Mouse (Mus musculus) testis, adult 2 months (tissue): ENCODE measurements around the gene Jakmip3. TPM values are rescaled to one million over a fixed set of nuclear protein-coding genes. Genes with fewer than 3 reads are reported as not detected.

Experiments used
- H3K27ac ChIP-seq: fragments of 200-500 bp; 2 replicates; pipeline ENCODE4 v1.5.1; 2012; ENCODE audit warnings: low read depth, low read length; ENCODE audit not compliant: control insufficient read depth, insufficient read depth
- H3K27me3 ChIP-seq: fragments of 200-500 bp; 2 replicates; pipeline ENCODE4 v1.6.1; 2012; ENCODE audit warnings: mild to moderate bottlenecking, low read length, moderate library complexity; ENCODE audit not compliant: control insufficient read depth, insufficient read depth
- H3K36me3 ChIP-seq: fragments of 200-500 bp; 2 replicates; pipeline ENCODE4 v1.6.1; 2012; ENCODE audit warnings: mild to moderate bottlenecking, low read length; ENCODE audit not compliant: control insufficient read depth, insufficient read depth
- H3K4me1 ChIP-seq: fragments of 200-500 bp; 2 replicates; pipeline ENCODE4 v1.6.1; 2012; ENCODE audit warnings: low read length; ENCODE audit not compliant: control insufficient read depth, insufficient read depth
- H3K4me3 ChIP-seq: fragments of 200-500 bp; 2 replicates; pipeline ENCODE4 v1.5.1; 2012; ENCODE audit warnings: low read depth, mild to moderate bottlenecking, low read length, moderate library complexity, mixed read lengths; ENCODE audit not compliant: control insufficient read depth
- CTCF ChIP-seq: fragments of 200-500 bp; IDR thresholded peaks from 2 replicates; pipeline ENCODE4 v1.5.1; 2012; ENCODE audit warnings: low read depth, mild to moderate bottlenecking, inconsistent platforms, low read length, moderate library complexity; ENCODE audit not compliant: control insufficient read depth, insufficient read depth, insufficient replicate concordance
- POLR2A ChIP-seq: fragments of 200-500 bp; IDR thresholded peaks from 2 replicates; pipeline ENCODE4 v1.6.1; 2012; ENCODE audit warnings: low read depth, mild to moderate bottlenecking, inconsistent platforms, low read length, moderate library complexity; ENCODE audit not compliant: control insufficient read depth
- polyA plus RNA-seq: library from polyadenylated mRNA; depleted of rRNA; stranded (reverse); fragments of >200 nt; gene quantifications from 2 replicates; pipeline ENCODE4 v1.2.3, GENCODE M21; 2012; rRNA removed

The Jakmip3 gene
- 3.3 and 3.6 TPM in 2 replicates for polyA plus RNA-seq

GRCm38 (mm10) chr7:138940612-138941461 lies at the start of gene Jakmip3:
TSS of gene Jakmip3 (plus strand) at chr7:138940730.
- Histone ChIP-seq H3K27me3 (no peaks in the 10 kb centered on the region), H3K36me3 (no peaks in the 10 kb centered on the region), H3K4me3 (peak within 1 kb of the TSS; percentile 46), H3K4me1 (peaks cover 13% of the 10 kb centered on the region), H3K27ac (no peak within 1 kb of the TSS)
- TF ChIP-seq CTCF (no peak), POLR2A (no peak)

GRCm38 (mm10) chr7:138898122-138898521 lies 42.4 kb upstream of the Jakmip3 start:
- Histone ChIP-seq H3K27me3 (no peaks in the 10 kb centered on the region), H3K4me3 (no peak overlapping the region), H3K36me3 (no peaks in the 10 kb centered on the region), H3K4me1 (no peaks in the 10 kb centered on the region), H3K27ac (no peak overlapping the region)
- no peak for TF ChIP-seq CTCF
- TF ChIP-seq POLR2A, result no peak

GRCm38 (mm10) chr7:138898743-138899142 lies 41.8 kb upstream of the Jakmip3 start:
- Histone ChIP-seq H3K36me3 (no peaks in the 10 kb centered on the region), H3K27me3 (no peaks in the 10 kb centered on the region), H3K27ac (no peak overlapping the region), H3K4me1 (no peaks in the 10 kb centered on the region), H3K4me3 (no peak overlapping the region)
- TF ChIP-seq POLR2A, result no peak
- TF ChIP-seq CTCF, result no peak

GRCm38 (mm10) chr7:138903886-138904435 lies 36.6 kb upstream of the Jakmip3 start:
- H3K27me3 ChIP-seq, result no peaks in the 10 kb centered on the region
- H3K27ac ChIP-seq, result no peak overlapping the region
- no peak overlapping the region for H3K4me3 ChIP-seq
- TF ChIP-seq CTCF, result no peak
- TF ChIP-seq POLR2A, result no peak
- no peaks in the 10 kb centered on the region for H3K36me3 ChIP-seq
- peaks cover 5% of the 10 kb centered on the region for H3K4me1 ChIP-seq

- Histone ChIP-seq H3K4me1 (peaks cover 13% of the 10 kb centered on the region), H3K27me3 (no peaks in the 10 kb centered on the region), H3K27ac (no peak overlapping the region), H3K36me3 (no peaks in the 10 kb centered on the region), H3K4me3 (no peak overlapping the region)
- TF ChIP-seq CTCF (no peak), POLR2A (no peak)
Measured at GRCm38 (mm10) chr7:138906441-138906840, 34.1 kb upstream of the Jakmip3 start.

- no peak overlapping the region for H3K27ac ChIP-seq
- H3K36me3 ChIP-seq, result no peaks in the 10 kb centered on the region
- no peaks in the 10 kb centered on the region for H3K27me3 ChIP-seq
- H3K4me3 ChIP-seq, result no peak overlapping the region
- TF ChIP-seq POLR2A (no peak), CTCF (no peak)
- peaks cover 13% of the 10 kb centered on the region for H3K4me1 ChIP-seq
Measured at GRCm38 (mm10) chr7:138907043-138907442, 33.5 kb upstream of the Jakmip3 start.

- TF ChIP-seq CTCF (no peak), POLR2A (no peak)
- H3K27ac ChIP-seq, result no peak overlapping the region; the same call in 1 of the 2 replicates
Measured at GRCm38 (mm10) chr7:138907976-138908375, 32.6 kb upstream of the Jakmip3 start.

More at GRCm38 (mm10) chr7:138907976-138908375, 32.6 kb upstream of the Jakmip3 start:
- Histone ChIP-seq H3K27me3 (no peaks in the 10 kb centered on the region), H3K36me3 (no peaks in the 10 kb centered on the region), H3K4me1 (peaks cover 13% of the 10 kb centered on the region), H3K4me3 (no peak overlapping the region)
